Mouse (Mus musculus): ENCODE results near the gene Tssk4.

Tssk4 gene

DNA sequence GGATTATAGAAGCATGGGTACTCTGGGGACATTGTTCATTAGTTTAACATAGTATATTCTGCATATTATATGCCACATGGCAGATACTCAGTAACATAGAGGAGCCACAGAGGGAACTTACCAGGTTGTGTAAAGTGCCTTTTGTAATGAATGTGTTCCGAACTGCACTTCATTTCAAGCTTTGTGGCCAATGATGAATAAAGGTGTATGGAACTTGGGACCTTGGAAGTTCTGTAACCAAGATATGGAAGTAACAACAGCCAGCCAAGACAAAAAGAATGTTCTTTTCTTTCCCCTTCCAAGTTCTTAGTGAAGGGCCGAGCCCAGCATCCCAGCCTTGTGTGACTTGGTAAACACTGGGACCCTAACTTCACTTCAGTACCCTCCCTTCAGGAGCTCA, at the start of gene Tssk4:
Tssk4 (plus strand) TSS at position 301 of the 400 bp plus-strand sequence.
- CTCF ChIA-PET: no interaction called here

GRCm38 (mm10) chr14:55603271-55603632, 46.7 kb upstream of the Tssk4 start, which contains the start of gene Irf9:
Gene Irf9 (plus strand): TSS chr14:55603571.
- CTCF ChIA-PET: no interaction called here
- POLR2A ChIA-PET: interaction anchor here in 3 of 4 experiments (0.6 to 5.6 kb wide), 9 partner anchors 12 to 1370 kb away, joined by 3 to 53 read pairs (median 10); partner anchors contain the start of genes Rnf31 (in 3 of the 3), Psme2 (in 2 of the 3), A730061H03Rik (in 1 of the 3) and Dcaf11 (in 1 of the 3)

More for the DNA sequence above, at the start of gene Tssk4:
- POLR2A ChIA-PET: interaction anchor here in 3 of 4 experiments (0.8 to 2.7 kb wide), 7 partner anchors 10 to 120 kb away, joined by 3 to 10 read pairs (median 4); partner anchors contain the start of genes A730061H03Rik (in 1 of the 3), Gm49378 (in 1 of the 3), Gmpr2 (in 1 of the 3) and Mdp1 (in 1 of the 3)

- ChIA-PET POLR2A (interaction anchor here (0.5 to 5.6 kb wide), 31 partner anchors 12 to 723 kb away, joined by 3 to 53 read pairs (median 4); partner anchors contain the start of genes Psme2 (in 3 of the 4), Rnf31 (in 3 of the 4), A730061H03Rik (in 2 of the 4) and Gmpr2 (in 2 of the 4)), CTCF (interaction anchor here (0.7 to 1.6 kb wide), 11 partner anchors 10 to 426 kb away, joined by 3 to 7 read pairs (median 4); partner anchors contain the start of genes Dhrs4 (in 1 of the 4), Emc9 (in 1 of the 4), Rabggta (in 1 of the 4) and Rec8 (in 1 of the 4))
Measured at GRCm38 (mm10) chr14:55603633-55604576, 46.1 kb upstream of the Tssk4 start.

DNA sequence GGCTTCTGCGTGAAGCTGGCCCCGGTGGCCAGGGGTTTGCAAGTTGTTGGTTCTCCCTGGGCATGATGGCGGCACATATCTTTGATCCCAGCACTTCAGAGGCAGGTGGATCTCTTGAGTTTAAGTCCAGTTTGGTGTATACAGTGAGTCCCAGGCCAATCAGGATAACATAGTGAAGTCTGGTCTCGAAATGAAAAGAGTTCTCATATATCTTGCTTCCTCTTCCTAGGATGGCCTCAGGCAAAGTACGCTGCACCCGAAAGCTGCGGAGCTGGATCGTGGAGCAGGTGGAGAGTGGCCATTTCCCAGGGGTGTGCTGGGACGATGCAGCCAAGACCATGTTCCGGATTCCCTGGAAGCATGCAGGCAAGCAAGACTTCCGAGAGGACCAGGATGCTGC, 45.2 kb upstream of the Tssk4 start:
- ChIA-PET POLR2A (interaction anchor here (0.5 to 5.6 kb wide), 29 partner anchors 13 to 295 kb away, joined by 3 to 53 read pairs (median 4); partner anchors contain the start of genes A730061H03Rik (in 3 of the 4), Gmpr2 (in 2 of the 4), Nedd8 (in 2 of the 4) and Psme2 (in 2 of the 4)), CTCF (interaction anchor here (0.7 to 1.6 kb wide), 11 partner anchors 11 to 427 kb away, joined by 3 to 7 read pairs (median 4); partner anchors contain the start of genes Dhrs4 (in 1 of the 4), Emc9 (in 1 of the 4), Rabggta (in 1 of the 4) and Rec8 (in 1 of the 4))

GRCm38 (mm10) chr14:55605743-55606459, 44.1 kb upstream of the Tssk4 start:
- ChIA-PET POLR2A (interaction anchor here in 3 of 4 experiments (0.6 to 5.6 kb wide), 15 partner anchors 8 to 75 kb away, joined by 3 to 53 read pairs (median 4); partner anchors contain the start of genes A730061H03Rik (in 2 of the 3), Psme2 (in 2 of the 3), Rec8 (in 2 of the 3) and Rnf31 (in 2 of the 3)), CTCF (interaction anchor here in 2 of 4 experiments (0.5 to 1.6 kb wide), 2 partner anchors 428 to 1201 kb away, joined by 3 to 4 read pairs; no protein-coding TSS in a partner anchor)

GRCm38 (mm10) chr14:55608339-55608738, 41.6 kb upstream of the Tssk4 start:
- ChIA-PET POLR2A (interaction anchor here in 2 of 4 experiments (0.8 to 3.5 kb wide), 6 partner anchors 10 to 53 kb away, joined by 3 to 24 read pairs (median 14); partner anchors contain the start of genes Psme2 (in 2 of the 2), Rec8 (in 2 of the 2) and Rnf31 (in 2 of the 2)), CTCF (interaction anchor here in 2 of 4 experiments (0.6 to 0.8 kb wide), 2 partner anchors 9 to 106 kb away, joined by 3 to 4 read pairs; partner anchors contain the start of gene Rec8 (in 1 of the 2))

DNA sequence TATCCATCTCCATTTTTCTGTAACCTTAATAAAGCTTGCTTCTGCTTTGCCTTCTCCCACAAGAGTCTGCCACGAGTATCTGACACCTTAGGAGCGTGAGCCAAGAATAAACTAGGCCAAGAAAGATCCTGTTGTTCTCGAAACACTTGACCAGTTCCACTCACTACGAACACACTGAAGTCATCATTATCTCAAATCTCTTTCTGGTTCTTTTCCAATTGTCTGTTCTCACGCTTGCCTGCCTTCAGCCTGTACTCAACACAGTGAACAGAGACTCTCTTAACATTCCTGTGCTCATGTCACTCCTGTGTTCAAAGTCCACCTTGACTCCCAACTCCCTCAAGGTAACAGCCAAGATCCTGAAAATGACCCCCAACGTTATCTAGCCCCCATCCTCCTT, 36.6 kb upstream of the Tssk4 start:
- ChIA-PET CTCF (no interaction called here), POLR2A (interaction anchor here in 2 of 4 experiments (0.6 to 1.7 kb wide), 5 partner anchors 10 to 30 kb away, joined by 3 to 5 read pairs (median 3); partner anchors contain the start of gene Tm9sf1 (in 2 of the 2))

- ChIA-PET CTCF (interaction anchor here in 1 of 4 experiments (1.2 kb wide), 1 partner anchor 23 kb away, joined by 3 read pairs; the partner anchor contains the start of genes Psme2 and Rnf31), POLR2A (interaction anchor here in 2 of 4 experiments (0.8 to 1.5 kb wide), 2 partner anchors 29 to 60 kb away, joined by 3 read pairs; partner anchors contain the start of gene Tm9sf1 (in 1 of the 2))
Measured at GRCm38 (mm10) chr14:55614565-55615178, 35.3 kb upstream of the Tssk4 start.

DNA sequence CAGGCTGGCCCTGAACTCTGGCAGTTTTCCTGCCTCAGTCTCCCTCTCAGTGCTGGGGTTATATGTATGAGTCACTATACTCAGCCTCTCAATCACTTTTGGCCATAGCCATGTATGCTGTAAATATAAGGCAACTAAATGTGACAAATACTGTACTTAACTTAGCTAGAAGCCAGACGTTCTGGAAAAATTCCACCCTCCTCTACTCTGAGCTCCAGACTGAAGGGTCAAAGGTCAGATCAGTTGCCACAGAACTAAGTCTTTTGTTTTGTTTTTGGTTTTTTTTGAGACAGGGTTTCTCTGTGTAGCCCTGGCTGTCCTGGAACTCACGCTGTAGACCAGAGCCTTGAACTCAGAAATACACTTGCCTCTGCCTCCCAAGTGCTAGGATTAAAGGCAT, 34.1 kb upstream of the Tssk4 start:
- ChIA-PET POLR2A (interaction anchor here in 1 of 4 experiments (1.1 to 1.4 kb wide), 2 partner anchors 25 to 106 kb away, joined by 3 to 4 read pairs; partner anchors contain the start of genes Psme2 and Rnf31), CTCF (interaction anchor here in 2 of 4 experiments (0.6 to 0.7 kb wide), 4 partner anchors 15 to 587 kb away, joined by 3 read pairs; no protein-coding TSS in a partner anchor)

- POLR2A ChIA-PET: interaction anchor here in 3 of 4 experiments (0.6 to 2.9 kb wide), 38 partner anchors 9 to 1386 kb away, joined by 3 to 24 read pairs (median 5); partner anchors contain the start of genes Psme2 (in 3 of the 3), A730061H03Rik (in 2 of the 3), Rabggta (in 2 of the 3) and Rnf31 (in 2 of the 3)
- CTCF ChIA-PET: interaction anchor here in 3 of 4 experiments (0.5 to 2.5 kb wide), 8 partner anchors 12 to 127 kb away, joined by 3 to 9 read pairs (median 4); partner anchors contain the start of gene Mdp1 (in 1 of the 3)
Measured at GRCm38 (mm10) chr14:55616844-55617243, 33.1 kb upstream of the Tssk4 start.

- ChIA-PET POLR2A (interaction anchor here (0.6 to 2.9 kb wide), 50 partner anchors 8 to 1923 kb away, joined by 3 to 24 read pairs (median 5); partner anchors contain the start of genes A730061H03Rik (in 3 of the 4), Mdp1 (in 3 of the 4), Psme2 (in 3 of the 4) and Dcaf11 (in 2 of the 4)), CTCF (interaction anchor here (0.5 to 2.5 kb wide), 20 partner anchors 9 to 248 kb away, joined by 3 to 9 read pairs (median 4); partner anchors contain the start of genes Psme2 (in 2 of the 4), Rnf31 (in 2 of the 4), A730061H03Rik (in 1 of the 4) and Mdp1 (in 1 of the 4))
Measured at GRCm38 (mm10) chr14:55617822-55618221, 32.2 kb upstream of the Tssk4 start, which contains the start of gene Rec8. Gene Rec8 (plus strand): TSS chr14:55618037.

GRCm38 (mm10) chr14:55618486-55619195, 31.3 kb upstream of the Tssk4 start:
- ChIA-PET POLR2A (interaction anchor here (0.5 to 2.9 kb wide), 35 partner anchors 9 to 291 kb away, joined by 3 to 24 read pairs (median 5); partner anchors contain the start of genes A730061H03Rik (in 3 of the 4), Dcaf11 (in 2 of the 4), Mdp1 (in 2 of the 4) and Pck2 (in 2 of the 4)), CTCF (interaction anchor here in 3 of 4 experiments (0.5 to 2.5 kb wide), 10 partner anchors 8 to 141 kb away, joined by 3 to 9 read pairs (median 4); partner anchors contain the start of genes Psme2 (in 2 of the 3), Rnf31 (in 2 of the 3) and A730061H03Rik (in 1 of the 3))

- POLR2A ChIA-PET: interaction anchor here in 3 of 4 experiments (0.7 to 2.2 kb wide), 16 partner anchors 9 to 245 kb away, joined by 3 to 7 read pairs (median 4); partner anchors contain the start of genes Gmpr2 (in 2 of the 3), Nedd8 (in 2 of the 3), Rnf31 (in 2 of the 3) and A730061H03Rik (in 1 of the 3)
- CTCF ChIA-PET: interaction anchor here (0.6 to 2.0 kb wide), 16 partner anchors 11 to 507 kb away, joined by 3 to 9 read pairs (median 4); partner anchors contain the start of genes Mdp1 (in 2 of the 4) and Rec8 (in 2 of the 4)
Measured at GRCm38 (mm10) chr14:55628077-55628827, 21.7 kb upstream of the Tssk4 start.

DNA sequence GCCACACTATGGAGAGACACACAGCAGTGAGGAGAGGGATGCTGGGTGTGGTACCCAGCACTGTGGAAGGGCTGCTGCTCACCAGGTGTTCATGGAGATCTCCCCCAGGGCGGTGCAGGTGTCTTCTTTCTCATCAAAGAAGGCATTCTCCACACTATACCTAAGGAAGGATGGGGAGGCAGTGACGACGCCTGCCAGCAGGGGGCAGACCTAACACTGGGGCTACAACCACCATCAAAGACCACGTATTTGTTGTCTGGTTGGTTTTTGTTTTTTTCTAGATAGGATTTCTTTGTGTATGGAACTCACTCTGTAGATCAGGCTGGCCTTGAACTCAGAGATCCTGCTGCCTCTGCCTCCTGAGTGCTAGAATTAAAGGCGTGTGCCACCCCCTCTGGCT, 20.7 kb upstream of the Tssk4 start:
- POLR2A ChIA-PET: interaction anchor here in 3 of 4 experiments (0.7 to 2.2 kb wide), 14 partner anchors 10 to 69 kb away, joined by 3 to 7 read pairs (median 4); partner anchors contain the start of genes Gmpr2 (in 2 of the 3), Nedd8 (in 2 of the 3), Rnf31 (in 2 of the 3) and A730061H03Rik (in 1 of the 3)

More for the DNA sequence above, 20.7 kb upstream of the Tssk4 start:
- CTCF ChIA-PET: interaction anchor here in 3 of 4 experiments (1.3 to 1.7 kb wide), 5 partner anchors 12 to 114 kb away, joined by 3 to 9 read pairs (median 6); partner anchors contain the start of genes Mdp1 (in 2 of the 3) and Rec8 (in 2 of the 3)

All from embryonic stem cell, embryonic (primary cell).